Comparison of ENCODE assay signal across 10 mouse cellular contexts in the genomic region with DNA sequence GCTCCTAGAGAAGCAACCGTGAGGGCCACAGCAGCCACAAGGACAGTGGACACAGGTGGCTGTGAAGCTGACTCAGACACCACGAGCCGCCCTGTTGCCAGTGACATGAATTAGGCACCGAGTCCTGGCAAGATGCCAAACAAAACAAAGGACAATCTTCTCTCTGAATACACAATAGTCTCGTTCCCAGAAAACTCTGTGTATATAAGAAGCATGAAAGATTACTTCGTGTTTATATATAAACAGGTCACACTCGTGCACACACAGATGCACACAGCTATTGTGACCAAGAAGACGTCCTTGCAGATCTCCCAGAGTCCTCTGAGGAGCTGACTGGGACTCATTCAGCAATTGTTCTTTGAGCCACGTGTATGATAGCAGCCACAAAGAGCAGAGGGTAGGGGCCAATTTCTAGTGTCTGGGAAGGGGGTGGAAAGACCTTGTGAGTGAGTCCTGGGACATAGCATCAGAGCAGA. TPM values are rescaled to one million over a fixed set of nuclear protein-coding genes. Genes with fewer than 3 reads are reported as not detected.
DNase-seq lines count a peak whose midpoint lies in the region; ATAC-seq and TF ChIP-seq lines count a peak whose summit lies in the region.
"Had no signal": no experiment of that assay in that cellular context is flagged by ENCODE, and none has a peak within 500 bp of the region (broad histone marks: within the 10 kb centered on the region; RNA-seq: fewer than 3 reads in every experiment).

No protein-coding gene starts in this region.

- DNase-seq in heart, embryonic 10.5 days (ENCODE audit: low spot score) = no peak
- no peak for DNase-seq in right cerebral cortex, adult 18-20 months
- DNase-seq in left cerebral cortex, postnatal 4 days = no peak
- no peak for DNase-seq in cerebellum, adult 8-10 months

- no peak for TF ChIP-seq CTCF in C2C12 (IDR thresholded peaks at IDR 0.05; ENCODE audit: control insufficient read depth, insufficient read depth, insufficient read length)

- no peaks in the 10 kb centered on the region for H3K4me1 ChIP-seq in heart, embryonic 11.5 days (ENCODE audit: control insufficient read depth, insufficient read depth, low read length)
- H3K4me1 ChIP-seq in heart, embryonic 10.5 days = no peaks in the 10 kb centered on the region
- peaks cover 7% of the 10 kb centered on the region; the same call in 1 of the 2 replicates for H3K4me1 ChIP-seq in hindbrain, embryonic 13.5 days (replicated peaks)
- peaks cover 9% of the 10 kb centered on the region for H3K4me1 ChIP-seq in midbrain, embryonic 12.5 days

- 37% methylated on average over 9 of the region's 9 CpGs for WGBS in heart, embryonic 11.5 days (ENCODE audit: insufficient replicate concordance)
- 46% methylated on average over 9 of the region's 9 CpGs for WGBS in heart, embryonic 10.5 days
- WGBS in hindbrain, embryonic 13.5 days = 27% methylated on average over 9 of the region's 9 CpGs
- WGBS in midbrain, embryonic 12.5 days = 32% methylated on average over 9 of the region's 9 CpGs

- H3K36me3 ChIP-seq in heart, embryonic 11.5 days (ENCODE audit: control insufficient read depth, insufficient read depth, low read length) = no peaks in the 10 kb centered on the region
- no peaks in the 10 kb centered on the region for H3K36me3 ChIP-seq in heart, embryonic 10.5 days
- no peaks in the 10 kb centered on the region for H3K36me3 ChIP-seq in C2C12 (ENCODE audit: control insufficient read depth, insufficient read depth)
- no peaks in the 10 kb centered on the region for H3K36me3 ChIP-seq in hindbrain, embryonic 13.5 days
- H3K36me3 ChIP-seq in midbrain, embryonic 12.5 days = no peaks in the 10 kb centered on the region

- H3K79me3 ChIP-seq in C2C12 (ENCODE audit: low read depth) = no peaks in the 10 kb centered on the region

- peak; percentile 39; the same call in 1 of the 2 replicates for ATAC-seq in heart, embryonic 11.5 days (replicated peaks; ENCODE audit: insufficient number of reproducible peaks, low FRiP score, low TSS enrichment)
- ATAC-seq in hindbrain, embryonic 13.5 days (ENCODE audit: low FRiP score) = peak; percentile 39; the same call in 1 of the 2 replicates
- ATAC-seq in midbrain, embryonic 12.5 days (ENCODE audit: low FRiP score, low read depth) = 0 out of 2 replicates have a peak, but pooled peaks have one; percentile 19

- no peaks in the 10 kb centered on the region for H3K79me2 ChIP-seq in C2C12 (ENCODE audit: control insufficient read depth, insufficient read depth)

- no peaks in the 10 kb centered on the region for H3K9me3 ChIP-seq in heart, embryonic 11.5 days (replicated peaks; ENCODE audit: control insufficient read depth, low read length)
- no peaks in the 10 kb centered on the region for H3K9me3 ChIP-seq in heart, embryonic 10.5 days
- no peaks in the 10 kb centered on the region for H3K9me3 ChIP-seq in hindbrain, embryonic 13.5 days
- no peaks in the 10 kb centered on the region for H3K9me3 ChIP-seq in midbrain, embryonic 12.5 days

- H3K27me3 ChIP-seq in heart, embryonic 11.5 days (ENCODE audit: control insufficient read depth, insufficient read depth, low read length) = peaks cover 2% of the 10 kb centered on the region; the same call in 1 of the 2 replicates
- peaks cover 22% of the 10 kb centered on the region for H3K27me3 ChIP-seq in heart, embryonic 10.5 days (ENCODE audit: insufficient read depth, poor library complexity, severe bottlenecking)
- no peaks in the 10 kb centered on the region for H3K27me3 ChIP-seq in C2C12 (ENCODE audit: control insufficient read depth, insufficient read depth, insufficient read length)
- H3K27me3 ChIP-seq in hindbrain, embryonic 13.5 days = peaks cover 28% of the 10 kb centered on the region
- H3K27me3 ChIP-seq in midbrain, embryonic 12.5 days = 0 out of 2 replicates have a peak, but pooled peaks cover 16% of the 10 kb centered on the region

- no peak overlapping the region for H3ac ChIP-seq in C2C12 (ENCODE audit: control insufficient read depth, insufficient read length, low read depth)

- H3K4me3 ChIP-seq in heart, embryonic 11.5 days (ENCODE audit: low read depth, low read length) = no peak overlapping the region
- no peak overlapping the region for H3K4me3 ChIP-seq in heart, embryonic 10.5 days
- H3K4me3 ChIP-seq in C2C12 (ENCODE audit: insufficient read depth, poor library complexity, severe bottlenecking) = no peak overlapping the region
- H3K4me3 ChIP-seq in hindbrain, embryonic 13.5 days = no peak overlapping the region
- H3K4me3 ChIP-seq in midbrain, embryonic 12.5 days = no peak overlapping the region
- H3K4me3 ChIP-seq: erythroblast, embryonic 14.5 days had no signal

- no peak overlapping the region for H3K4me2 ChIP-seq in heart, embryonic 11.5 days
- no peak overlapping the region for H3K4me2 ChIP-seq in hindbrain, embryonic 13.5 days
- no peak overlapping the region for H3K4me2 ChIP-seq in midbrain, embryonic 12.5 days (replicated peaks)

- no peak overlapping the region for H3K9ac ChIP-seq in heart, embryonic 11.5 days (ENCODE audit: low read depth, low read length)
- H3K9ac ChIP-seq in hindbrain, embryonic 13.5 days = no peak overlapping the region
- no peak overlapping the region for H3K9ac ChIP-seq in midbrain, embryonic 12.5 days (replicated peaks)

- H3K27ac ChIP-seq in heart, embryonic 11.5 days (ENCODE audit: low read depth, low read length) = no peak overlapping the region
- no peak overlapping the region for H3K27ac ChIP-seq in heart, embryonic 10.5 days
- no peak overlapping the region for H3K27ac ChIP-seq in hindbrain, embryonic 13.5 days
- no peak overlapping the region for H3K27ac ChIP-seq in midbrain, embryonic 12.5 days (replicated peaks)

- intact Hi-C loops in left cerebral cortex, postnatal 4 days (cut with DNase I) = no loop called here

TF ChIP-seq in C2C12, 6 proteins besides CTCF, POLR2A, EP300 and RAD21:
- TF ChIP-seq MYOD1 (IDR thresholded peaks at IDR 0.05; ENCODE audit: control insufficient read depth, insufficient read length, low read depth) (peak; percentile 59), MAX (IDR thresholded peaks at IDR 0.05) (peak; percentile 31), MYOG (IDR thresholded peaks at IDR 0.05; ENCODE audit: control insufficient read depth, extremely low read depth, insufficient read length) (no peak), USF1 (IDR thresholded peaks at IDR 0.05; ENCODE audit: low read depth) (no peak), FOSL1 (IDR thresholded peaks at IDR 0.05; ENCODE audit: insufficient read depth, low read length, poor library complexity, severe bottlenecking) (peak; percentile 42), CEBPB (IDR thresholded peaks at IDR 0.05; ENCODE audit: low read depth) (no peak)

RNA-seq across cellular contexts. Expression of gene Dagla, which starts 18.7 kb away (rescaled TPM):
- 0.66 and 0.79 TPM in 2 replicates for polyA plus RNA-seq in heart, embryonic 11.5 days (2014; fragmentation: Nextera tagmentation; extraction: Ambion mirVana)
- 1.2 TPM in 2 replicates for polyA plus RNA-seq in heart, embryonic 10.5 days (2016; fragmentation: Nextera tagmentation; extraction: Ambion mirVana)
- polyA plus RNA-seq in C2C12 (2012; fragmentation: generic; extraction: Trizol) = 8.3 TPM
- 6.1 and 6.3 TPM in 2 replicates for polyA plus RNA-seq in hindbrain, embryonic 13.5 days (2015; fragmentation: Nextera tagmentation; extraction: Ambion mirVana)
- polyA plus RNA-seq in midbrain, embryonic 12.5 days (2016; fragmentation: Nextera tagmentation; extraction: Ambion mirVana) = 4.2 and 4.4 TPM in 2 replicates
- total RNA-seq in left cerebral cortex, postnatal 4 days (2021) = 10 to 100 TPM; 44.1 to 44.6 TPM
- total RNA-seq: megakaryocyte-erythroid progenitor cell, adult 5-6 weeks had no signal
